Mouse (Mus musculus) brain, embryonic 18.5 days (tissue): Measurements from ENCODE around the gene Fads6.

Experiments
- DNase-seq: peaks from one replicate; pipeline ENCODE4 v3.0.0-alpha.2; 2012; ENCODE audit warnings: low read depth, low spot score

Gene Fads6

DNA sequence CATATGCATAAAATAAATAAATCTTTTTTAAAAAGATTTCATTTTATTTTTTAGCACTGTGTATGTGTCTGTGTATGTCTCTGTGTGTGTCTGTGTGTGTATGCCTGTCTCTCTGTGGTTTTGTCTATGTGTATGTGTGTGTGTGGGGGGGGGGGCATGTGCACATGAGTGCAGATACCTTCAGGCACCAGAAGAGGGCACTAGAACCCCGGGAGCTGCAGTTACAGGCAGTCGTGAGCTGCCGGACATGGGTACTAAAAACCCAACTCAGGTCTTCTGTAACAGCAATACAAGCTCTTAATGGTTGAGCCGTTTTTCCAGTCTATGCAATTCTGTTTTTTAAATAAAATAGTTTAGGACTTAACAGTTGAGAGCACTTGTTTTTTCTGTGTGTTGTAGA is 3.3 kb upstream of the Fads6 start:
- no peak for DNase-seq

- DNase-seq, result no peak
These were observed 697 bp upstream of the Fads6 start for GRCm38 (mm10) chr11:115298160-115298559.

- DNase-seq, result no peak
These were observed 822 bp downstream of the Fads6 start for GRCm38 (mm10) chr11:115296471-115297210.

GRCm38 (mm10) chr11:115295939-115296338 is 1.5 kb downstream of the Fads6 start:
- no peak for DNase-seq

- no peak for DNase-seq
These were observed 4.7 kb downstream of the Fads6 start for GRCm38 (mm10) chr11:115292631-115293375.

- DNase-seq, result no peak
These were observed 6.0 kb downstream of the Fads6 start for GRCm38 (mm10) chr11:115291503-115291902.

DNA sequence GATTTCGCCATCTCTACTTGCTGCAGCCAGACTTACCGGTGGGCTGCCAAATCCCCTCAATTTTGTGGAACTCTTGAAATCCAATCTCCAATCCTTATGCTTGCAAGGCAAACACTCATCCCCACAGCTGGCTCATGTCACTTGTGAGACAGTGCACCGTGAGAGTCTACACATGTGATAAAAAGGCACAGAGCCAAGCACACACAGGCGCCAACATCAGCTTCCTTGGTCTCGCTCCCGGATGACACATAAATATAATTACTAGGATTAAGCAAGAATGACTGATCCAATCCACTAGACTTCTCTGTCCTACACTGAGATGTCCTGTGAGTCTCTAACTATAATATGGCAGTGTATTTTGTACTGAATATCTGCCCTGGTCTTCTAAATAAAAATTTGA is 6.5 kb downstream of the Fads6 start:
- DNase-seq, result no peak

GRCm38 (mm10) chr11:115290314-115290713 is 7.1 kb downstream of the Fads6 start:
- DNase-seq, result no peak

DNA sequence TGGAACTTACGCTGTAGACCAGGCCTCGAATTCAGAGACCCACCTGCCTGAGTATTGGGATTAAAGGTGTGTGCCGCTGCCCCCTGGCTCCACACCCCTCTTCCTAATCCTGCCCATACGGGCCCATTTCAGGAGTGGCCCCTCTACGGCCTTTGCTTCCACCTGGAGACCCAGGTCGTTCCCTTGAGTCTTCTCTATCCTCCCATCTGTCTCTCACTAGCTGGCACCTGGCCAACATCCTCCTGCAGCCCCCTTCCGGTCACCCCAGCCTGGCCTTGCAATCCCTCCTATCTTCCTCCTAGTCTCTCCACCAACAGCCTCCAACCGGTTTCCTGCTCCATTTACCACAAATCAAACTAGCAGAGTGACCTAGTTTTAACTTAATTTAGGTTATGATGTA is 7.6 kb downstream of the Fads6 start:
- DNase-seq, result no peak

GRCm38 (mm10) chr11:115288305-115288704 is 9.2 kb downstream of the Fads6 start:
- DNase-seq, result no peak

DNA sequence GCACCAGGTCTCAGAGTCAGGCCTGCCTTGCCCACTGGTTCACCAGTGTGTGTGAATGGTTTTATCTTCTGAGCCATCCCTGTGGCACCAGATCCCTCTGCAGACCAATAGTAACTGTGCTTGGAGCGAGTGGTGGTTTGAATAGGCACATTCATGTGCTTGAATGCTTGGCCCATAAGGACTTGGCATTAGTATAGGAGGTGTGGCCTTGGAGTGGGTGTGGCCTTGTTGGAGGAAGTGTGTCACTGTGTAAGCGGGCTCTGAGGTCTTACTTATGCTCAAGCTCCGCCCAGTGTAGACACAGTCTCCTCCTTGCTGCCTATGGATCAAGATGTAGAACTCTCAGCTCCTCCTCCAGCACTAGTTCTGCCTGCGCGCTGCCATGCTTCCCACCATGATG is 10.1 kb downstream of the Fads6 start:
- DNase-seq, result no peak

DNA sequence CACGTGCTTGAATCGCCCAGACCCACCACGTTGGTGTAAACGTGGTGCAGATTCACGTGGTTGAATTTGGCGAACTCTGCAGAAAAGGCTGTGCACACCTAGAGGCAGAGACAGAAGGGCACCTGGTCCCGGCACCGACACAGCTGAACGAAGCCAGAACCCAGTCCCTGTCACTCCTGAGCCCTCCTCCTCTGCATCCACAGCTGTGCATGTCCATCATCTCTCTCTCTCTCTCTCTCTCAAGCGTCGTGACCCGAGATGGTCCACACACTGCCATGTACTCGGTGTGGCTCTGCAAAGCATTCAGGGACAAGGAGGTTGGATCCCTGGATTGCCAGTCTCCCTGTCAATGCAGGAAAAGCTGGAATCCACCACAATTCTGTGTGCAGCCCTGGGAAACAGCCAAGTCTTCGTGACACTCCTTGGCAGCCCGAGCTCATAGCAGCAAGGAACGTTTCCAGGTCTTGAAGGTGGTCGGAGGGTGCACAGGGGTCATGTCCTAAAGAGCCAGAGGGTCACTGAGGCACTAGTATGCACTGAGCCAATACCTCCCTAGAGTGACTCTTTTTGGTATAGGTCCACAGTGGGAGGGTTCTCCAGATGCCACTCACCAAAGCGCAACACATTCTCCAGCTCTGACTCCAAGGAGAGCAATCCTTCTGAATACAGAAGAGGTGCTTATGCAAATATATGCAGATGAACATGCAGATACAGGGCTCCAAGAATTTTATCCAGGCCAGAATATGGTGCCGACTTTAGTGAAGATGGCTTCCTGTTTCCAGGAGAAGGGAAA is 11.1 kb downstream of the Fads6 start:
- DNase-seq, result no peak

DNA sequence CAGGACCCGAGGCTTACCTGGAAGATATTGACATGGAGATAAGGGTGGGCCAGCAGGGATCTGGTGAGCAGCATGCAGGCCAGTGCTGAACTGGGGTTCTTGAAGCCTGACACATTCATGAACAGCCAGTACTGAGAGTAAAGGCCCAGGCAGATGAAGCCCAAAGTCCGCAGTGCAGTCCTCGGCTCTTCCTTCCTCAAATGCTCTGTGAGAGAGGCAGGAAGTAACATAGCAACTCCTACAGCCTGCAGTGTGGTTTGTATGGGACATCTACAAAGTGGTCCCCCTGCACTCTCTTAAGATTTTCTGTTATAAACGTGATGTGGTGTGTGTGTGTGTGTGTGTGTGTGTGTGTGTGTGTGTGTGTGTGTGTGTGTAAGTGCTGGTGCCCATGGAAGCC is 12.2 kb downstream of the Fads6 start:
- no peak for DNase-seq

GRCm38 (mm10) chr11:115283891-115284620 is 13.4 kb downstream of the Fads6 start:
- no peak for DNase-seq

- DNase-seq, result no peak
These were observed 14.0 kb downstream of the Fads6 start for GRCm38 (mm10) chr11:115283486-115283765.

DNA sequence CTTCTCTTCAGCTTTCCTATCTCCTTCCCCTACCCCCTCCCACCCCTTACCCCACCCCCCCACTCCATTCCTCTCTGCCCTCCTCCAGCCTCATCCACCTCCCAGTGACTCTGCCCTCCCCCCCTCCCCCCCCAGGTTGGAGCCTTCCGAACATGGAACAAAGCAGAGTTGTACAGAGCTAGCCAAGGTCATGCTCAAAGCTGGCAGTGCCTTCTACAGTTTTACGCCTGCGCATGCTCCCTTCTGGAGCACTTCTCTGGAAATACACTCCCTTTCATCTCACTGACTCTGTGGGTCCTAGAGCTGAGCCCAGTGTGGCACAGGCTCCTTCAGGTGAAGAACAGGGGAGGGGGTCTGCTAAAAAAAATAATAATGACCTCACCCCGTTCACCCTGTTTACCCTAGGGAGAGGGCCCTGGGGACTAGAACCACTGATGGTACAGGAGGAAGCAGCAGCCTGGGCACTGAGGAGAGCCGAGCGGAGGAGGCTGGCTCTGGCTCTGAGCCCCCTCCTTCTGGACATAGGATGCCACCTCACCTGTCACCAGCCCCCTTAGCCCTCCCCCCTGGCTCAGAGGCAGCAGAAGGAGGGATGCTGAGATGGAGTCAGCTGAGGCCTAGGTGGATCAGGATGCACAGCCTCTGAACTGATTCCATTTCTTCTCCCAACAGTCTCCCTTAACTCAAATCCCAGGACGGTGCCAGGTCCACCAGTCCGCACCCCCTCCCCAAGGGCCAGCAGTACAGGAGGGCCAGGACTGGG is 14.6 kb downstream of the Fads6 start:
- no peak for DNase-seq

DNA sequence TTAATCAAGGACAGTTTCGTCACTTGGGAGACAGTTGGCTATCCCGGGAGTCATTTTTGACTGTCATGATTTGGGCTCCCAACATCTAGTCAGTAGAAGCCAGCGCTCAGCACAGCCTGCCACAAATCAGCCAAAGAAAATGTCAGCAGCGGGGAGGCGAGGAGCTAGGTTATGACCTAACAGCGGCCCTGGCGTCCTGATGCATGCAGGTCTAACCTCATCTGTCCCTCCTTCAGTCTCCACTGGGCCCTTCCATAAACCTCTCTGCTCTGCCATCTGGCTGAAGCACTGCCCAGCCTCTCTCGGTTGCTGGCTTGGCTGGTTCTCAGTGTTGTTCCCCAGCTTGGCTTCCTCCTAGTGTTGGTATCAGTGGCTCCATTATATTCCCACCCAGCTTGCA is 15.2 kb downstream of the Fads6 start:
- DNase-seq, result no peak

DNA sequence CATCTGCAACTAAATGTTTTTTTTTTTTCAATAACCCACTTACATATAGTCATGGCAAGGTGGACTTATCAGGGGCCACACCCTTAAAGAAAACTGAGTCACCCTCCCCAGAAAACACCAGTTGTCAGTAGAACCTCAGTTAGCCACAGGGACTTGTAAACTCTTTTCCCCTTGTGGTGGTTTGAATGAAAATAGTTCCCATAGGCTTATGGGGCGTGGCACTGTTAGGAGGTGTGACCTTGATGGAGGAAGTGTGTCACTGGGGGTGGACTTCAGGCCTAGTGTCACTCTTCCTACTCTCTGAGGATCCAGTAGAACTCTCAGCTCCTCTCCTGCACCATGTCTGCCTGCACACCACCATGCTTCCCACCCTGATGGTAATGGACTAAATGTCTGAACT is 17.7 kb downstream of the Fads6 start:
- no peak for DNase-seq

DNA sequence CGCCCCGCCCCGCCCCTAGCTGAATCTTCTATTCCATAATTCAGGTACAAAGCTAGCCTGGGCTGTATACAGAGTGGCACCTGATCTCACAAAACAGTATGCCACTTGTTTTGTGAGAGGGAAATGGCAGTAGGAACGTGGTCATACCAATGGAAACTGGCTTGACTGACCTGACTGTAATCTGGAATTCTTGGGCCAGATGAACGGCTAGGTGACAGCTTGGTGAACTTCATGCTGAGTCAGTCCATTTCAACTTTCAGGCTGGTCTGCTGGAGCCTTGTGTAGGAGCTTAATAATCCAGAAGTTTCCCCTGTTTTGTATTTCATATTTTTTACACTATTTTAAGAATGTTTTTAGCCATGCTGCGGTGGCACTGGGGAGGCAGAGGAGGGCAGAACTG is 19.3 kb downstream of the Fads6 start:
- no peak for DNase-seq

DNA sequence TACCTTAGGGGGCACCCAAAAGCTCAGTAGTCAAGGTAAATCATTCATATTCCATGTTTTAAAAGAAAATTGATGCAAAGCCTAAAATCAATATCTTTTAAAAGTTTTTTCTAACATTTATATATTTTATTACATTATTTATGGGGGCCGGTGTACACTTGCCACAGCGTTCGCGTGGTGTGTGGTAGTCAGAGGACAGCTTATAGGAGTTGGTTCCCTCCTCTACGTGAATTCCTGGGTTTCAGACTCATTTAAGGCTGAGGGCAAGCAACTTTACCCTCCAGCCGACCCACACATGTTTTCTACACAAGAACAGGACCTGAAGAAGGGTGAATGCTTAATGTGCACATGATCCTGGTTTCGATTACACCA is 19.9 kb downstream of the Fads6 start:
- no peak for DNase-seq
